8 mouse cellular contexts compared by ENCODE assay signal in the genomic region with DNA sequence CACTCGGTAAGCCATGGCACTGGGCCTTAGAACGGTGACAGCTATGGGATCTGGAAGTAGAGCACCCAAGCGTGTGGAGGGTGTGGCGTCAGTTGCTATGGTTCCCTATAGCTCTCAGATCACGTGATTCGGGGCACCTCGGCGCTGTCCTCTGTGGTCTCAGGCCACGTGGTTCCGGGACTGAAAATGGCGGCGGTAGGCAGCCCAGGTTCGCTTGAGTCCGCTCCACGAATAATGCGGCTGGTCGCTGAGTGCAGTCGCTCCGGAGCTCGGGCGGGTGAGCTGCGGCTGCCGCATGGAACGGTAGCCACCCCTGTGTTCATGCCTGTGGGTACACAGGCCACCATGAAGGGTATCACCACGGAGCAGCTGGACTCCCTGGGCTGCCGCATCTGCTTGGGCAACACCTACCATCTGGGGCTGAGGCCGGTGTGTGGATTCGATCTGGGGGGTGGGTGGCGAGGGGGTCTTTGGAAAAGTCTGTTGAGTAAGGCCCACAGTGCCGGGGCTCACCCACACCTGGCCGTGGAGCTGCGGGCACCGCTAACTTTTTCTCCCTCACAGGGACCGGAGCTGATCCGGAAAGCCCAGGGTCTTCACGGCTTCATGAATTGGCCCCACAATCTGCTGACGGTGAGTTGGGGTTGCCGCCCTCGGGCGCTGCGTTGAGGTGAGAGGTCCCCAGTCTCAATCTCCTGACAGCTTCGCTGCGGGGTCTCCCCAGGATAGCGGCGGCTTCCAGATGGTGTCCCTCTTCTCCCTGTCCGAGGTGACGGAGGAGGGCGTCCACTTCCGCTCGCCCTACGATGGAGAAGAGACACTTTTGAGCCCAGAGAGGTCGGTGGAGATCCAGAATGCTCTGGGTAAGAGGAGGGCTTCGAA. TPM values are rescaled to one million over a fixed set of nuclear protein-coding genes. Genes with fewer than 3 reads are reported as not detected.
A peak's percentile ranks its signal among the peaks of the same experiment; 100 is the strongest.
DNase-seq lines count a peak whose midpoint lies in the region; ATAC-seq lines count a peak whose summit lies in the region.

A gene (plus strand): TSS at position 169 of the 882 bp plus-strand sequence.

- H3K4me3 ChIP-seq in hindbrain, embryonic 15.5 days, result peak within 1 kb of the TSS; percentile 59

- WGBS in hindbrain, embryonic 15.5 days, result 2% methylated on average over 53 of the region's 53 CpGs

- no peaks in the 10 kb centered on the region for H3K27me3 ChIP-seq in hindbrain, embryonic 15.5 days

- peak within 1 kb of the TSS; percentile 89 for H3K4me2 ChIP-seq in hindbrain, embryonic 15.5 days

- peaks cover 15% of the 10 kb centered on the region for H3K36me3 ChIP-seq in hindbrain, embryonic 15.5 days

- peak within 1 kb of the TSS; percentile 55 for H3K9ac ChIP-seq in hindbrain, embryonic 15.5 days

- peak; percentile 95 for ATAC-seq in hindbrain, embryonic 15.5 days (ENCODE audit: low FRiP score, low read depth)

- peak; percentile 95 for DNase-seq in R1 (ENCODE audit: low read depth, low spot score)
- peak; percentile 83 to 89 for DNase-seq in cerebellum, postnatal 25 days
- DNase-seq in frontal cortex, postnatal 36 days (ENCODE audit: low spot score in 2 of 2), result peak; percentile 88 to 93
- DNase-seq in left cerebral cortex, adult 11 months (ENCODE audit: low spot score), result peak; percentile 89
- peak; percentile 88 to 90 for DNase-seq in lung, postnatal 4 days
- peak; percentile 84 for DNase-seq in retina, postnatal 7 days (ENCODE audit: low read depth, low spot score)
- DNase-seq in urinary bladder, adult 2 months (ENCODE audit: low spot score), result peak; percentile 65

- peaks cover 37% of the 10 kb centered on the region for H3K4me1 ChIP-seq in hindbrain, embryonic 15.5 days (replicated peaks)

- peak within 1 kb of the TSS; percentile 64 for H3K27ac ChIP-seq in hindbrain, embryonic 15.5 days (replicated peaks)

- H3K9me3 ChIP-seq in hindbrain, embryonic 15.5 days, result no peaks in the 10 kb centered on the region

RNA-seq across cellular contexts. Expression of the gene that starts here (rescaled TPM):
- polyA plus RNA-seq in hindbrain, embryonic 15.5 days (2015; fragmentation: Nextera tagmentation; extraction: Ambion mirVana), result 53.2 and 55.8 TPM in 2 replicates
- 32.2 and 38.8 TPM in 2 replicates for polyA plus RNA-seq in urinary bladder, adult 2 months (2012; rRNA removed)

Comparison
In these comparisons a context has a peak if more than half of its experiments do, and no peak if none do; other contexts are left out.
1. Peak in every context shown above with its lines: DNase-seq, ATAC-seq, H3K4me3 ChIP-seq and H3K27ac ChIP-seq.